Mouse (Mus musculus) cerebellum, adult 9-11 months (tissue): ENCODE data around the gene Gm47985.
"Not testable (repeated sequence)": the region's sequence is repeated elsewhere in the genome, so short reads cannot be mapped to it uniquely, and the experiment has no call there.

Experiments
- DNase-seq: peaks from one replicate; pipeline ENCODE4 v3.0.0; 2022

The Gm47985 gene

GRCm38 (mm10) chr1:151182266-151182665 is at the start of gene Gm47985:
Gene Gm47985 (plus strand): TSS chr1:151182537.
- DNase-seq, result not testable (repeated sequence)

GRCm38 (mm10) chr1:151132686-151133085 is 49.7 kb upstream of the Gm47985 start:
- no peak for DNase-seq

- no peak for DNase-seq
Measured at GRCm38 (mm10) chr1:151138388-151138787, 43.9 kb upstream of the Gm47985 start.

- DNase-seq, result no peak
Measured at GRCm38 (mm10) chr1:151140956-151141355, 41.4 kb upstream of the Gm47985 start.

- no peak for DNase-seq
Measured at GRCm38 (mm10) chr1:151144471-151145146, 37.7 kb upstream of the Gm47985 start.

GRCm38 (mm10) chr1:151147801-151148200 is 34.5 kb upstream of the Gm47985 start:
- DNase-seq, result no peak

- DNase-seq, result no peak
Measured at GRCm38 (mm10) chr1:151150211-151150610, 32.1 kb upstream of the Gm47985 start.

GRCm38 (mm10) chr1:151151089-151151488 is 31.2 kb upstream of the Gm47985 start:
- DNase-seq, result no peak

GRCm38 (mm10) chr1:151153056-151153652 is 29.2 kb upstream of the Gm47985 start:
- no peak for DNase-seq

GRCm38 (mm10) chr1:151154131-151154530 is 28.2 kb upstream of the Gm47985 start:
- not testable (repeated sequence) for DNase-seq

- DNase-seq, result no peak
Measured at GRCm38 (mm10) chr1:151156129-151156528, 26.2 kb upstream of the Gm47985 start.

- DNase-seq, result no peak
Measured at GRCm38 (mm10) chr1:151156777-151157632, 25.3 kb upstream of the Gm47985 start.

- no peak for DNase-seq
Measured at GRCm38 (mm10) chr1:151157963-151158856, 24.1 kb upstream of the Gm47985 start.

GRCm38 (mm10) chr1:151158857-151159510 is 23.4 kb upstream of the Gm47985 start:
- DNase-seq, result no peak

- no peak for DNase-seq
Measured at GRCm38 (mm10) chr1:151166031-151166430, 16.3 kb upstream of the Gm47985 start.

- peak; percentile 9 for DNase-seq
Measured at GRCm38 (mm10) chr1:151167297-151168047, 14.9 kb upstream of the Gm47985 start.

GRCm38 (mm10) chr1:151168637-151169036 is 13.7 kb upstream of the Gm47985 start:
- no peak for DNase-seq

- DNase-seq, result no peak
Measured at GRCm38 (mm10) chr1:151171572-151172461, 10.5 kb upstream of the Gm47985 start.

- no peak for DNase-seq
Measured at GRCm38 (mm10) chr1:151177030-151177936, 5.1 kb upstream of the Gm47985 start.
